Mouse (Mus musculus) layer of hippocampus, postnatal 14 days (tissue): ENCODE measurements at regions not wholly inside any gene's neighbourhood (a gene's known extent, or its start where the extent isn't known, plus 50 kb on each side); places are given as distances from the start of the nearest gene placed in this dataset.

Experiments
- DNase-seq, 2 experiments: peaks; one replicate each; pipeline ENCODE4 v3.0.0; 2021 to 2022; ENCODE audit warnings: low spot score in 2 of 2, mixed read lengths in 1 of 2

GRCm38 (mm10) chr8:102421828-102422227 lies 363.6 kb downstream of the Cdh11 start:
- no peak for DNase-seq

GRCm38 (mm10) chr8:102414931-102415330 lies 370.5 kb downstream of the Cdh11 start:
- DNase-seq: no peak

GRCm38 (mm10) chr8:102413446-102413845 lies 372.0 kb downstream of the Cdh11 start:
- DNase-seq: no peak

- DNase-seq: no peak
These were observed 397.9 kb downstream of the Cdh11 start for GRCm38 (mm10) chr8:102387591-102387990.

- DNase-seq: no peak
These were observed 440.1 kb downstream of the Cdh11 start for GRCm38 (mm10) chr8:102345392-102345791.

GRCm38 (mm10) chr8:102332511-102332910 lies 452.9 kb downstream of the Cdh11 start:
- peak in 1 of 2 experiments; percentile 78 for DNase-seq

GRCm38 (mm10) chr8:102331151-102331550 lies 454.3 kb downstream of the Cdh11 start:
- DNase-seq: no peak

GRCm38 (mm10) chr8:102329955-102330354 lies 455.5 kb downstream of the Cdh11 start:
- no peak for DNase-seq
